Mouse (Mus musculus) ES-Bruce4 (cell line): ENCODE results near the gene Rimklb. TPM values are rescaled to one million over a fixed set of nuclear protein-coding genes. Genes with fewer than 3 reads are reported as not detected.
"Not testable (repeated sequence)": the region's sequence is repeated elsewhere in the genome, so short reads cannot be mapped to it uniquely, and the experiment has no call there.

Experiments
- H3K27ac ChIP-seq: 2 replicates; pipeline ENCODE4 v1.5.1; 2012; ENCODE audit warnings: low read length, inconsistent platforms; ENCODE audit not compliant: insufficient read depth
- H3K27me3 ChIP-seq: 2 replicates; pipeline ENCODE4 v1.6.1; 2012; ENCODE audit warnings: mild to moderate bottlenecking, low read length, inconsistent platforms; ENCODE audit not compliant: control insufficient read depth, poor library complexity, insufficient read depth, severe bottlenecking
- H3K36me3 ChIP-seq: 2 replicates; pipeline ENCODE4 v1.6.1; 2012; ENCODE audit warnings: inconsistent platforms, mild to moderate bottlenecking, low read length, moderate library complexity; ENCODE audit not compliant: control insufficient read depth, poor library complexity, insufficient read depth, severe bottlenecking
- H3K4me1 ChIP-seq: one replicate; pipeline ENCODE4 v1.8.1; 2011; ENCODE audit warnings: low read length; ENCODE audit not compliant: control insufficient read depth, insufficient read depth
- H3K4me3 ChIP-seq: 2 replicates; pipeline ENCODE4 v1.5.1; 2011; ENCODE audit warnings: low read depth, mild to moderate bottlenecking, low read length
- H3K9ac ChIP-seq: 2 replicates; pipeline ENCODE4 v1.6.1; 2012; ENCODE audit warnings: low read depth, mild to moderate bottlenecking, inconsistent platforms; ENCODE audit not compliant: poor library complexity, severe bottlenecking
- H3K9me3 ChIP-seq: replicated peaks from 2 replicates; pipeline ENCODE4 v1.6.1; 2012; ENCODE audit warnings: mild to moderate bottlenecking, low read length, inconsistent platforms; ENCODE audit not compliant: control insufficient read depth, poor library complexity, insufficient read depth, severe bottlenecking
- CTCF ChIP-seq: IDR thresholded peaks from one replicate; pipeline ENCODE4 v1.8.1; 2011; ENCODE audit warnings: low read depth, low read length
- EP300 ChIP-seq: IDR thresholded peaks from 2 replicates; pipeline ENCODE4 v1.6.1; 2011; ENCODE audit warnings: low read depth, low read length; ENCODE audit not compliant: insufficient read depth
- POLR2A ChIP-seq: IDR thresholded peaks from one replicate; pipeline ENCODE4 v1.8.1; 2011; ENCODE audit warnings: low read length; ENCODE audit not compliant: insufficient read depth
- polyA plus RNA-seq: library from polyadenylated mRNA; stranded (reverse); fragments of >200 nt; gene quantifications from 2 replicates; pipeline ENCODE4 v1.2.4, GENCODE M21; 2011; ENCODE audit warnings: low read depth; ENCODE audit not compliant: missing spikeins, insufficient read depth, insufficient read length

The Rimklb gene
- polyA plus RNA-seq, 1 experiment, result 87.4 TPM

GRCm38 (mm10) chr6:122522595-122522994 is 24.0 kb upstream of the Rimklb start:
- Histone ChIP-seq H3K36me3 (no peaks in the 10 kb centered on the region), H3K4me3 (peak overlapping the region; percentile 33), H3K27me3 (no peaks in the 10 kb centered on the region), H3K4me1 (peaks cover 5% of the 10 kb centered on the region), H3K9ac (peak overlapping the region; percentile 45; the same call in 1 of the 2 replicates), H3K9me3 (no peaks in the 10 kb centered on the region), H3K27ac (no peak overlapping the region)
- no peak for TF ChIP-seq CTCF
- peak; percentile 32 for TF ChIP-seq POLR2A
- no peak for TF ChIP-seq EP300

DNA sequence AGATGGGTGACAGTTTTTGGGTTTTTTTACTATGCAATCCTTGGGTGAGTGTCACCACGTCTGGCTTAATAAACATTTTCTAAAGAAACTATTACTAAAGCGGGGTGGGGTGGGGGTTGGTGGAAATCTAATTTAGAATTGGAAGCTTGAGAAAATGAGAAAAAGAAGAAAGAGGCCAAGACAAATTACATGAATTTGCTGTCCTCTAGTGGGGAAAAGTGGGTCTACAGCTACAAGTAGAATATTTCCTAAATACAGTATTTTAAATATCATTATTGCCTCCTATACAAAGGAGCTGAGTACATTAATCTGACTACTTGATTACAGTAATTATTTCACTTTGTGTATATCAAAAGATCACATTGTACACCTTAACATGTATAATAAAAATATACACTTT is 20.8 kb upstream of the Rimklb start:
- Histone ChIP-seq H3K4me3 (no peak overlapping the region), H3K9ac (no peak overlapping the region), H3K4me1 (peaks cover 5% of the 10 kb centered on the region), H3K27me3 (no peaks in the 10 kb centered on the region), H3K27ac (no peak overlapping the region), H3K36me3 (no peaks in the 10 kb centered on the region), H3K9me3 (no peaks in the 10 kb centered on the region)
- TF ChIP-seq CTCF (no peak), POLR2A (no peak), EP300 (no peak)

DNA sequence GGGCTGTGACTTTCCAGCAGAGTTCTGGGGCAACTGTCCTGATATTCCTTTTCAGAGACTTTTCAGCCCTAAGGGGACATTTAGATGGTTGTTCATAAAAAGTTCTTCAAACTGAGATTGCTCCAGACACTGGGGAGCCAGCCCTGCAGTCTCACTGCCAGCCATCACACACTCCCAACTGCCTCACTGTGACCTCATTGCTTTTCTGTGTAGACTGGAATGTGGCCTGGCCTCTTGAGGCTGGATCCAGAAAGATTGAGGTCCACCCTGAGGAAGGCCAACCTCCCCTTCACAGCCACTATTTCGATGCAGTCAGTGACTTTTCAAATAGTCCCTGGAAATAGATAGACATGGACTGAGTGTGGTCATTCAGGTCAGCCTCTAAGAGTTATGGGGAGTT is 19.1 kb upstream of the Rimklb start:
- Histone ChIP-seq H3K4me1 (peaks cover 3% of the 10 kb centered on the region), H3K27ac (no peak overlapping the region), H3K36me3 (no peaks in the 10 kb centered on the region), H3K4me3 (no peak overlapping the region), H3K9ac (no peak overlapping the region), H3K9me3 (no peaks in the 10 kb centered on the region), H3K27me3 (no peaks in the 10 kb centered on the region)
- TF ChIP-seq EP300, result no peak
- TF ChIP-seq CTCF, result no peak
- TF ChIP-seq POLR2A, result no peak

DNA sequence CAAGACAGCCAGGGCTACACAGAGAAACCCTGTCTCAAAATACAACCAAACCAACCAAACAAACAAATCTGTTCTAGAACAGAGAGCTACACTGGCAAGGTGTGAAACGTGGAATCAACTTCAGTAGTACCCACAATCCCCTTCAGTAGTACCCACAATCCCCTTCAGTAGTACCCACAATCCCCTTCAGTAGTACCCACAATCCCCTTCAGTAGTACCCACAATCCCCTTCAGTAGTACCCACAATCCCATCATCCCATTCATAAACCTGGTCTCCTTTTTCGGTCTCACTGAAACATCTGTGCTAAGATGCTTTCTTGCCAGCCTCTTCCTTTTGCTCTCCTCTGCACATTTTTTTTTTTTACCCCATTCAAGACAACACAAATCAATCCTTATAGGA is 17.2 kb upstream of the Rimklb start:
- not testable (repeated sequence) for H3K9ac ChIP-seq, H3K27me3 ChIP-seq, H3K4me3 ChIP-seq, H3K4me1 ChIP-seq, H3K9me3 ChIP-seq, H3K27ac ChIP-seq, H3K36me3 ChIP-seq

DNA sequence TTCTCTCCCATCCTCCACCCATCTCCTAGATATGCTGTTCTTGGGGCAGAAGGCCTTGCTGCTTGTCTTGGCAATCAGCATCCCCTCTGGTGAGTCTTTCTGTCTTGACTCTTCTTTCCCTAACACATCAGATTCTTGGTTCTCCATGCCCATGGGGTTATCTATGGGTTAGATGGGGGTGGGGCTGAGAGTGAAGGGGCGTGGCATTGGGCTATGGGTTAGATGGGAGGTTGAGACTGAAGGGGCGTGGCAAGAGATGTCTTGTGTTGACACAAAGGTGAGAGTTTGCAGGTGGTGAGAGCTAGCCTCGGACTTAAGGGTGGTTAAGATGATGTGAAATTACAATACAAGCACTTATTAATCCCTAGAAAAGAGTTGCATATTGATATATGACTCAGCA is 15.8 kb upstream of the Rimklb start:
- Histone ChIP-seq H3K27ac (no peak overlapping the region), H3K27me3 (no peaks in the 10 kb centered on the region), H3K4me1 (no peaks in the 10 kb centered on the region), H3K9ac (no peak overlapping the region), H3K9me3 (no peaks in the 10 kb centered on the region), H3K4me3 (no peak overlapping the region), H3K36me3 (no peaks in the 10 kb centered on the region)
- TF ChIP-seq POLR2A (no peak), EP300 (no peak), CTCF (no peak)

DNA sequence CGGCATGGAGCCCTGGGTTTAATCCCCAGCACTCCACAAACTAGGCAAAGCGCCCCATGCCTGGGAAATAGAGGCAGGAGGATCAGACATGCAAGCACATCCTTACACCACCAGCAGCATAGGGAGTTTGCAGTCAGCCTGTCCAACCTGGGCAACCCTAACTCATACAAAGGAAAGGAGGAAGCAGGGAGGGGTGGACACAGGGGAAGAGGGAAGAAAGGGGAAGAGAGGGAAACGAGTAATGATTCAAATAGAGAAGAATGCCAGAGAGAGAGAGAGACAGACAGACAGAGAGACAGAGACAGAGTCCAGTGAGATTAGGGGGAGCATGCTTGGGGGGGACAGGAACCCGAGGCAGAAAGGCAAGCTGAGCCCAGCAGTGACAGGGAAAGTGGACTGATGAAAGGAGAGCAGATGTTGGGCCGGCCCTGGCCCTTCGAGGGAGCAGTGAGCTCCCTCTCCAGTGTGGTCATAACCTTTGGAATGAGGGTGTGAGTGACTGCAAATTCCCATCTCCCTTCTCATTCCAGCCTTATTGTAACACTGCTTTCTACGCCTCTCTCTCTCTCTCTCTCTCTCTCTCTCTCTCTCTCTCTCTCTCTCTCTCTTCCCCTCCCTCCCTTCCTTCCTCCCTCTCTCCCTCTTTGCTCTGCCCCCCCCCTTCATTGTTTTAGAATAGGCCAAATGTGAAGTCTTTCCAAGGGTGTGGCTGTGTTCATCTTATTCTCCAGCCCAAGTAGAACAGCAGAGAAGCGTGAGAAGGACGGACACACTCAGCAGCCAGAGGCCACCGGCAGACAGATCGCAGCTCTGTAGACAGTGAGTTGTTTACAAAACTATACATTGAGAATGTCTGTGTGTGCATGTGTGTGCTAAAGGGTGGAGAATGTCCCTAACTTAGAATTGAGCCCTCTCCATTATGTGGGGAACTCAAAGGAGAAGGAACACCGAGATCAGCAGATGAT is 14.6 kb upstream of the Rimklb start:
- Histone ChIP-seq H3K27me3 (no peaks in the 10 kb centered on the region), H3K9ac (no peak overlapping the region), H3K4me1 (no peaks in the 10 kb centered on the region), H3K9me3 (no peaks in the 10 kb centered on the region), H3K4me3 (no peak overlapping the region), H3K36me3 (no peaks in the 10 kb centered on the region), H3K27ac (no peak overlapping the region)
- no peak for TF ChIP-seq POLR2A
- no peak for TF ChIP-seq CTCF
- no peak for TF ChIP-seq EP300
